In the genomic region with DNA sequence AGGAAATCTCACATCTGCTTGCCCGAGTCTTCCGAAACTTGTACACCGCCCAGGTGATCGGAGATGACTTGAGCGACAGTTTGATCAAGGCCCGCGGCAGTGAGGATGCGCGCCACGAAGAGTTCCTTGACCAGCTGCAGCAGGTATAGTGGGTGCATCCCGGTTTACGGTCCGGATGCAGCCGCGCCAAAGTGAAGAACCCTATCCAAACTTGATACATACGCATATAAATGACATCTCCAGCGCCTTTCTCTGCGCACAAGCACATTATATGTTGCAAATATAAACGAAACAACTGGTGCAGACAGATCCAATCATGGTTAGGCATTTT, we compare ENCODE assay signal across 10 mouse cellular contexts. TPM values are rescaled to one million over a fixed set of nuclear protein-coding genes. Genes with fewer than 3 reads are reported as not detected.
DNase-seq lines count a peak whose midpoint lies in the region; ATAC-seq and TF ChIP-seq lines count a peak whose summit lies in the region.
"Had no signal": no experiment of that assay in that cellular context is flagged by ENCODE, and none has a peak within 500 bp of the region (broad histone marks: within the 10 kb centered on the region; RNA-seq: fewer than 3 reads in every experiment).

No protein-coding gene starts in this region.

- H3K4me3 ChIP-seq in liver, adult 2 months (ENCODE audit: insufficient read depth, low read depth, low read length) = peak overlapping the region; percentile 75
- peak overlapping the region; percentile 67 for H3K4me3 ChIP-seq in embryonic facial prominence, embryonic 14.5 days (ENCODE audit: low read depth, low read length)
- peak overlapping the region; percentile 65 for H3K4me3 ChIP-seq in intestine, postnatal 0 days (ENCODE audit: low read depth, low read length)
- peak overlapping the region; percentile 49 for H3K4me3 ChIP-seq in neural tube, embryonic 14.5 days (ENCODE audit: low read depth, low read length)

- no peaks in the 10 kb centered on the region for H3K36me3 ChIP-seq in liver, adult 2 months (ENCODE audit: control insufficient read depth, insufficient read depth, low read length)
- H3K36me3 ChIP-seq in embryonic facial prominence, embryonic 14.5 days (ENCODE audit: control insufficient read depth, insufficient read depth, low read length) = no peaks in the 10 kb centered on the region
- no peaks in the 10 kb centered on the region for H3K36me3 ChIP-seq in intestine, postnatal 0 days (ENCODE audit: control insufficient read depth, insufficient read depth)
- H3K36me3 ChIP-seq in neural tube, embryonic 14.5 days (ENCODE audit: control insufficient read depth, insufficient read depth, low read length) = no peaks in the 10 kb centered on the region

- intact Hi-C loops in left cerebral cortex, postnatal 36 days (cut with DNase I) = no loop called here

- peak overlapping the region; percentile 41 for H3K9ac ChIP-seq in liver, adult 2 months (ENCODE audit: low read depth, low read length)
- H3K9ac ChIP-seq in embryonic facial prominence, embryonic 14.5 days (ENCODE audit: low read depth, low read length) = peak overlapping the region; percentile 64
- H3K9ac ChIP-seq in intestine, postnatal 0 days (ENCODE audit: low read depth, low read length) = peak overlapping the region; percentile 40; the same call in 1 of the 2 replicates
- no peak overlapping the region; the same call in 1 of the 2 replicates for H3K9ac ChIP-seq in neural tube, embryonic 14.5 days (replicated peaks; ENCODE audit: low read depth, low read length)

- no peaks in the 10 kb centered on the region for H3K27me3 ChIP-seq in liver, adult 2 months (ENCODE audit: control insufficient read depth, insufficient read depth, low read length)
- H3K27me3 ChIP-seq in embryonic facial prominence, embryonic 14.5 days (replicated peaks; ENCODE audit: control insufficient read depth, insufficient read depth, low read length) = no peaks in the 10 kb centered on the region
- 0 out of 2 replicates have a peak, but pooled peaks cover 5% of the 10 kb centered on the region for H3K27me3 ChIP-seq in intestine, postnatal 0 days (replicated peaks; ENCODE audit: control insufficient read depth, insufficient read depth, low read length)
- H3K27me3 ChIP-seq in neural tube, embryonic 14.5 days (ENCODE audit: control insufficient read depth, insufficient read depth, low read length) = no peaks in the 10 kb centered on the region

- ATAC-seq in embryonic facial prominence, embryonic 14.5 days (ENCODE audit: low read depth) = no peak
- ATAC-seq in intestine, postnatal 0 days = no peak
- no peak; the same call in 1 of the 2 replicates for ATAC-seq in neural tube, embryonic 14.5 days (ENCODE audit: low read depth)

- H3K4me1 ChIP-seq in liver, adult 2 months (ENCODE audit: control insufficient read depth, insufficient read depth, low read length) = 0 out of 2 replicates have a peak, but pooled peaks cover 2% of the 10 kb centered on the region
- no peaks in the 10 kb centered on the region for H3K4me1 ChIP-seq in embryonic facial prominence, embryonic 14.5 days (ENCODE audit: control insufficient read depth, insufficient read depth, low read length)
- H3K4me1 ChIP-seq in intestine, postnatal 0 days (replicated peaks; ENCODE audit: control insufficient read depth, insufficient read depth, low read length) = no peaks in the 10 kb centered on the region
- 0 out of 2 replicates have a peak, but pooled peaks cover 3% of the 10 kb centered on the region for H3K4me1 ChIP-seq in neural tube, embryonic 14.5 days (ENCODE audit: control insufficient read depth, insufficient read depth, low read length)

- no peak overlapping the region for H3K27ac ChIP-seq in liver, adult 2 months (replicated peaks; ENCODE audit: insufficient read depth, low read depth, low read length)
- no peak overlapping the region for H3K27ac ChIP-seq in embryonic facial prominence, embryonic 14.5 days (replicated peaks; ENCODE audit: low read depth, low read length)
- H3K27ac ChIP-seq in intestine, postnatal 0 days (ENCODE audit: low read depth, low read length) = no peak overlapping the region
- H3K27ac ChIP-seq in neural tube, embryonic 14.5 days (ENCODE audit: low read depth, low read length) = no peak overlapping the region

- WGBS in liver, adult 2 months = 5% methylated on average over 19 of the region's 19 CpGs
- 3% methylated on average over 19 of the region's 19 CpGs for WGBS in embryonic facial prominence, embryonic 14.5 days
- 3% methylated on average over 19 of the region's 19 CpGs for WGBS in intestine, postnatal 0 days
- WGBS in neural tube, embryonic 14.5 days = 4% methylated on average over 19 of the region's 19 CpGs

- H3K4me2 ChIP-seq in embryonic facial prominence, embryonic 14.5 days (ENCODE audit: low read depth, low read length) = peak overlapping the region; percentile 86
- H3K4me2 ChIP-seq in intestine, postnatal 0 days (replicated peaks; ENCODE audit: low read depth) = peak overlapping the region; percentile 96
- H3K4me2 ChIP-seq in neural tube, embryonic 14.5 days (ENCODE audit: low read depth, low read length) = peak overlapping the region; percentile 70

- no peaks in the 10 kb centered on the region for H3K79me2 ChIP-seq in liver, adult 2 months (ENCODE audit: control insufficient read depth, insufficient read depth, low read length)

- H3K9me3 ChIP-seq in embryonic facial prominence, embryonic 14.5 days (ENCODE audit: control insufficient read depth, low read length) = no peaks in the 10 kb centered on the region
- H3K9me3 ChIP-seq in intestine, postnatal 0 days (ENCODE audit: control insufficient read depth) = no peaks in the 10 kb centered on the region
- H3K9me3 ChIP-seq in neural tube, embryonic 14.5 days (ENCODE audit: control insufficient read depth, low read length) = no peaks in the 10 kb centered on the region

- no peak for TF ChIP-seq CTCF in liver, adult 2 months (IDR thresholded peaks at IDR 0.05; ENCODE audit: low read depth, low read length)
- no peak for TF ChIP-seq CTCF in intestine, postnatal 0 days (IDR thresholded peaks at IDR 0.05; ENCODE audit: low read depth)

- no peak for TF ChIP-seq POLR2A in liver, adult 2 months (IDR thresholded peaks at IDR 0.05; ENCODE audit: extremely low read depth, insufficient read depth, low read length)

- no peak for DNase-seq in liver, adult 2 months (ENCODE audit: extremely low read depth, low read depth, low spot score)
- DNase-seq in liver = no peak
- DNase-seq in embryonic facial prominence, embryonic 14.5 days (ENCODE audit: low spot score) = no peak
- DNase-seq in left cerebral cortex, postnatal 36 days (ENCODE audit: low spot score in 2 of 2) = no peak
- no peak for DNase-seq in right cerebral cortex, postnatal 10 days (ENCODE audit: low spot score in 2 of 2)
- no peak for DNase-seq in adrenal gland, postnatal 4 days (ENCODE audit: low spot score in 2 of 2)

RNA-seq across cellular contexts. Expression of gene Dlec1, which starts 0.5 kb away (rescaled TPM):
- total RNA-seq in liver, adult 2 months (2014; rRNA removed) = 0.27 and 0.74 TPM in 2 replicates
- 0.31 and 0.32 TPM in 2 replicates for polyA plus RNA-seq in liver, adult 2 months (2012; rRNA removed)
- 1.3 and 1.8 TPM in 2 replicates for polyA plus RNA-seq in embryonic facial prominence, embryonic 14.5 days (2014; fragmentation: Nextera tagmentation; extraction: Ambion mirVana)
- 0.05 and 0.07 TPM in 2 replicates for polyA plus RNA-seq in intestine, postnatal 0 days (2015; fragmentation: Nextera tagmentation; extraction: Ambion mirVana)
- 1.1 and 1.2 TPM in 2 replicates for polyA plus RNA-seq in neural tube, embryonic 14.5 days (2014; fragmentation: Nextera tagmentation; extraction: Ambion mirVana)
- total RNA-seq in left cerebral cortex, postnatal 36 days (2021) = 1 to 10 TPM; 4.1 to 5.1 TPM
- 1 to 10 TPM; 1.1 to 2.7 TPM for total RNA-seq in adrenal gland, postnatal 4 days (2021)

RNA-seq across cellular contexts. Expression of gene Plcd1, which starts 9.4 kb away (rescaled TPM):
- total RNA-seq in liver, adult 2 months (2014; rRNA removed) = 0.37 and 0.40 TPM in 2 replicates
- polyA plus RNA-seq in liver, adult 2 months (2012; rRNA removed) = 0.45 and 0.93 TPM in 2 replicates
- polyA plus RNA-seq in embryonic facial prominence, embryonic 14.5 days (2014; fragmentation: Nextera tagmentation; extraction: Ambion mirVana) = 43.5 and 45.2 TPM in 2 replicates
- polyA plus RNA-seq in intestine, postnatal 0 days (2015; fragmentation: Nextera tagmentation; extraction: Ambion mirVana) = 6.3 and 6.5 TPM in 2 replicates
- polyA plus RNA-seq in neural tube, embryonic 14.5 days (2014; fragmentation: Nextera tagmentation; extraction: Ambion mirVana) = 14.7 and 19.9 TPM in 2 replicates
- 10 to 100 TPM; 12.6 to 14.9 TPM for total RNA-seq in left cerebral cortex, postnatal 36 days (2021)
- total RNA-seq in adrenal gland, postnatal 4 days (2021) = 10 to 100 TPM in 1 of 2 experiments, 1 to 10 TPM in 1; 9.7 to 12.7 TPM

RNA-seq across cellular contexts. Expression of gene Vill, which starts 50.2 kb away (rescaled TPM):
- total RNA-seq in liver, adult 2 months (2014; rRNA removed) = 2.3 and 3.0 TPM in 2 replicates
- 0.50 and 1.2 TPM in 2 replicates for polyA plus RNA-seq in liver, adult 2 months (2012; rRNA removed)
- polyA plus RNA-seq in embryonic facial prominence, embryonic 14.5 days (2014; fragmentation: Nextera tagmentation; extraction: Ambion mirVana) = 15.0 and 19.7 TPM in 2 replicates
- 3.6 and 5.1 TPM in 2 replicates for polyA plus RNA-seq in intestine, postnatal 0 days (2015; fragmentation: Nextera tagmentation; extraction: Ambion mirVana)
- polyA plus RNA-seq in neural tube, embryonic 14.5 days (2014; fragmentation: Nextera tagmentation; extraction: Ambion mirVana) = 3.6 and 5.9 TPM in 2 replicates
- 1 to 10 TPM; 5.1 to 9.6 TPM for total RNA-seq in left cerebral cortex, postnatal 36 days (2021)
- total RNA-seq in adrenal gland, postnatal 4 days (2021) = 10 to 100 TPM in 1 of 2 experiments, 1 to 10 TPM in 1; 3.2 to 10.1 TPM

RNA-seq across cellular contexts. Expression of gene Acaa1b, which starts 54.1 kb away (rescaled TPM):
- total RNA-seq in liver, adult 2 months (2014; rRNA removed) = 755 and 780 TPM in 2 replicates
- 1,396 and 1,582 TPM in 2 replicates for polyA plus RNA-seq in liver, adult 2 months (2012; rRNA removed)
- 1.9 and 2.6 TPM in 2 replicates for polyA plus RNA-seq in embryonic facial prominence, embryonic 14.5 days (2014; fragmentation: Nextera tagmentation; extraction: Ambion mirVana)
- 16.4 and 17.5 TPM in 2 replicates for polyA plus RNA-seq in intestine, postnatal 0 days (2015; fragmentation: Nextera tagmentation; extraction: Ambion mirVana)
- polyA plus RNA-seq in neural tube, embryonic 14.5 days (2014; fragmentation: Nextera tagmentation; extraction: Ambion mirVana) = 3.1 and 4.8 TPM in 2 replicates
- total RNA-seq in left cerebral cortex, postnatal 36 days (2021) = 1 to 10 TPM; 1.3 to 1.7 TPM
- 10 to 100 TPM; 15.9 to 23.3 TPM for total RNA-seq in adrenal gland, postnatal 4 days (2021)
- polyA plus RNA-seq: activated CD4-positive, CD25-positive, alpha-beta regulatory T cell, adult 4 months had no signal

RNA-seq across cellular contexts. Expression of gene Gm47289, which starts 56.2 kb away (rescaled TPM):
- total RNA-seq in liver, adult 2 months (2014; rRNA removed) = 0.07 TPM in 1 of 2 replicates, not detected in the other
- polyA plus RNA-seq in liver, adult 2 months (2012; rRNA removed) = not detected in 2 replicates
- not detected in 2 replicates for polyA plus RNA-seq in embryonic facial prominence, embryonic 14.5 days (2014; fragmentation: Nextera tagmentation; extraction: Ambion mirVana)
- not detected in 2 replicates for polyA plus RNA-seq in intestine, postnatal 0 days (2015; fragmentation: Nextera tagmentation; extraction: Ambion mirVana)
- polyA plus RNA-seq in neural tube, embryonic 14.5 days (2014; fragmentation: Nextera tagmentation; extraction: Ambion mirVana) = not detected in 2 replicates
- total RNA-seq in left cerebral cortex, postnatal 36 days (2021) = not detected
- not detected for total RNA-seq in adrenal gland, postnatal 4 days (2021)
- total RNA-seq: gastrocnemius, postnatal 25 days had no signal
